Mouse (Mus musculus) frontal cortex, adult 2 months (tissue): ENCODE results near the gene Tex52. TPM values are rescaled to one million over a fixed set of nuclear protein-coding genes. Genes with fewer than 3 reads are reported as not detected.
"Not testable (repeated sequence)": the region's sequence is repeated elsewhere in the genome, so short reads cannot be mapped to it uniquely, and the experiment has no call there.

Experiments
- DNase-seq, 2 experiments: peaks; one replicate each; pipeline ENCODE4 v3.0.0; 2022; ENCODE audit warnings: low spot score in 1 of 2; ENCODE audit errors: extremely low spot score in 1 of 2
- polyA plus RNA-seq: library from polyadenylated mRNA; depleted of rRNA; stranded (reverse); fragments of >200 nt; gene quantifications from 2 replicates; pipeline ENCODE4 v1.2.3, GENCODE M21; 2012

Gene Tex52
- polyA plus RNA-seq, 1 experiment, result 2.0 TPM

- DNase-seq, result no peak
These were observed 4.4 kb downstream of the Tex52 start for GRCm38 (mm10) chr6:128379636-128380035.

GRCm38 (mm10) chr6:128380594-128381167 is 5.4 kb downstream of the Tex52 start:
- DNase-seq, result not testable (repeated sequence)

- no peak for DNase-seq
These were observed 6.0 kb downstream of the Tex52 start for GRCm38 (mm10) chr6:128381254-128381653.

DNA sequence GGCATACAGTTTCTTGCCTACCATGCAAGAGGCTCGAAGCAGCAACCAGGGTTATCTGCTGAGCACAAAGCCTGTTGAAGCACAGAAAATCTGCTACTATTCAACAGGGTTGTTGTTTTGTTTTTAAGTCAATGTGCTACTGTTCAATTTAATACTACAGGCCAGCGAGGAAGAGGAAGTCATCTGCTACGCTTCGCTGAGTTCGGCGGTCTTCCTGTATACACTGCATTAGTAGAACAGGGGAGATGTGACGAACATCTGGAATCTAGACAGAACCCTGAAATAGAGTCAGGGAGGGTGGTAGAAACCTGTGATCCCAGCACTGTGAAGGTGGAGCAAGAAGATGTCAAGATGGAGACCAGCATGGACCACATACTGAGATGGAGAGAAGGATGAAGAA is 8.5 kb downstream of the Tex52 start:
- no peak for DNase-seq

DNA sequence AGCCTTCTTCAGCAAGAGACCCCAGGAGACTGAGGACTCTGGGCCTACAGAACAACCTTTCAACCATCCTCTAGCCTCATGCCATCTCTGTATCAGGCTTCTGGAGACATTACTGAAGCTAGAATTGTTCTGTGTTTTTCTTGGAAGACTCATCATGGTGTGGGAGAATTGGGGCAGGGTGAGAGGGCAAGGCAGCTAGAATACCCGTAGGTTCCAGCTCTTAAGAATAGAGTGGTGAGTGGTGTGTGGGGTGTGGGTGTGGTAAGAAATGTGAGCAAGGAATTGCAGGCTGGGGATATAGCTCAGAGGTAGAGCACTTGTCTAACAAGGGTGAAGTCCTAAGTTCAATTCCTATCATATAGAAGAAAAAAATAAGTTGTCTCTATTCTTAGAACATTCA is 9.8 kb downstream of the Tex52 start:
- no peak for DNase-seq

- DNase-seq, result no peak
These were observed 13.9 kb downstream of the Tex52 start for GRCm38 (mm10) chr6:128389185-128389584.

- no peak for DNase-seq
These were observed 15.4 kb downstream of the Tex52 start for GRCm38 (mm10) chr6:128390683-128391082.

- no peak for DNase-seq
These were observed 22.5 kb downstream of the Tex52 start for GRCm38 (mm10) chr6:128397574-128398261.

GRCm38 (mm10) chr6:128398996-128399395 is 23.7 kb downstream of the Tex52 start, which contains the start of gene Nrip2:
Nrip2 (plus strand) TSS chr6:128399296.
- DNase-seq, result no peak

- DNase-seq, result peak in 1 of 2 experiments; percentile 49
These were observed 24.3 kb downstream of the Tex52 start for GRCm38 (mm10) chr6:128399421-128400185.

DNA sequence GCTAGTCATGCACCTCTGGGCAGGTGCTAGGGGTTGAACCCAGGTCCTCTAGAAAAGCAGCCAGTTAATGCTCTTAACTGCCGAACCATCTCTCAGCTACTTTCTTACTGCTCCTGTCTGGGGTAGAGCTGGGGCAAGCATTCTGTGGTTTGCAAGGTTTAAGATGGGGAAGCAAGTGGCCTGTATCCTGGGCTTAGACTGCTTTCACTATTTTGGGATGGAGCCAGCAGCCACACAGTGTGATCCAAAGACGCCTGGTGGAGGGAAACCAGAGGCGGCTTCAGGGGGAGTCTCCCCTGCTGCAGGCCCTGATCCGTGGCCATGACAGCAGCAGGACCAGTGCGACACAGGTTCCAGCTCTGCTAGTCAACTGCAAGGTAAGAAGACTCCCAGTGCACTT is 29.5 kb downstream of the Tex52 start:
- no peak for DNase-seq

DNA sequence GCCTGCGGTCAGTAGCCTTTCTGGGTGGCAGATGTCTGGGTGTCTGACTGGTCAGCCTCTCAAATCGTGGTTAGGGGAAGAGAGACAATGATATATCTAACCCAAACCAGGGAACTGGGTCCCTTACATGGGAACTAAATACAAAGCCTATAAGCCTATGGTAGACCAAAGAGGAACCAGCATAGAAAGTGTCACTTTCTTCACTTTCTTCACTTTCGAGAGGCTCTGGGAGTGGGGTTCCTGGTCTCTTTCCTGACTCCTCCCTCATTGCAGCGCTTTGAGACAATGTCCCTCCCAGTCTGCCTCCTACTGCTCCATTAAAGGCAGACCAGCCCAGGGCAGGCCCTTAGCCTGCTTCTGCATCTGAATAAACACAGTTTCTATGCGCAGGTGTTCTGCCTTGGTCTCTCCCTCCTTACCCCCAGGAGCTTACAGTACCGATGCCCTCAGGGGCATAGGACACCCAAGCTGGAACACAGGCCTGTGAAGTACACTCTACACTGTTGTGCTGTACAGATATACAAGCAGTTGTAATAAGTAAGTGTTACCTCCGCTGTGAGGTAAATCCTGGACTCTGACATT is 33.4 kb downstream of the Tex52 start:
- DNase-seq, result no peak

DNA sequence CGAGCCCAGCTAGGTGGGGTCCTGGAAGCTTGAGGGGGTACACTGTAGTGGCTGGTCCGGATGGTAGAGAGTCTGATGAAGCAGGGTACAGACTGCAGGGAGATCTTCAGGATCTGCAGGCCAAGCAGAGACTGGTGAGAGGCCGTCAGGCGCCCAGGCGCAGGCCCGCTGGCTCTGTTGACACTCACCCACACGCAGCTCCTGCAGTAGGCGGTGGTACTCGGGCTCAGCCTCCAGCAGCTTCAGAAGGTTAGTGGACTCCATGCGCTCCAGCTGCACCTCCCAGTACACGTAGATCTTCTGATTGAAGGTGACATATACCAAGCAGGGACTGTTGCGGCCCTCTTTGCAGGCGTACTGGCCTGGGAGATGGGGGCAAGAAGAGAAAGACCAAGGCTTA is 35.0 kb downstream of the Tex52 start:
- DNase-seq, result peak in 1 of 2 experiments; percentile 33

DNA sequence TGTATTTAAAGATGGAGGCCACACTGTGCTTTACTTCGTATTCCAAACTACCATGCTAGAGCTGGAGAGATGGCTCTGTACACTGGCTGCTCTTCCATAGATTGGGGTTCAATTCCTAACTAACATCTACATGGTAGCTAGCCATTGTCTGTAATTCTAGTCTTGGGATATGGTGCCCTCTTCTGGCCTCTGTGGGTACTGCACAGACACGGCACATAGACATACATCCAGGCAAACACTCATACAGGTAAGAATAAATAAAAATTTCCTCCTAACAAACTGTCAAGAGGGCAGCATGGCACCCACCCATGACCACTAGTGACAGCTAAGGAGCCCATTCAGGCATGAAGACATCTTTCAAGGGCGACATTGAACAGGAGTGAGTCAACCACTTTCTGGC is 35.9 kb downstream of the Tex52 start:
- DNase-seq, result peak; percentile 74 to 96

GRCm38 (mm10) chr6:128416169-128416568 is 40.9 kb downstream of the Tex52 start:
- DNase-seq, result no peak

GRCm38 (mm10) chr6:128418076-128418475 is 42.8 kb downstream of the Tex52 start:
- DNase-seq, result no peak

GRCm38 (mm10) chr6:128421036-128421435 is 45.8 kb downstream of the Tex52 start:
- DNase-seq, result peak in 1 of 2 experiments; percentile 73

DNA sequence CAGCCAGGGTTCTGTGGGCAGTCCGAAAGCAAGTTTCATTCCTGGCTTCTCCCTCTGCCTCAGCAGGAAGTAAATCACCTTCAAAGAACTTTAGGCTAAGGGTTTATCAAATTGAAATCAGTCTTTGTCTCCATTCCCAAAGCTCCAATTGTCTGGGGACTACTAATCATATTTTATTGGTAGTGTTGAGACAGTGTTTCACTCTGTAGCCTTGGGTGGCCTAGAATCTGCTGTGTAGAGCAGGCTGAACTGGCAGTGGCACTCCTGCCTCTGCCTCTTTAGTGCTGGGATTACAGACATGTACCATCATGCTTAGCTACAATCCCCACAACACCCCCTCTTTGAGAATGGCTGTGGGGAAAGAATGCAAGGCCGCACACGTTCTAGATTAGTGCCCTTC is 46.2 kb downstream of the Tex52 start:
- no peak for DNase-seq

DNA sequence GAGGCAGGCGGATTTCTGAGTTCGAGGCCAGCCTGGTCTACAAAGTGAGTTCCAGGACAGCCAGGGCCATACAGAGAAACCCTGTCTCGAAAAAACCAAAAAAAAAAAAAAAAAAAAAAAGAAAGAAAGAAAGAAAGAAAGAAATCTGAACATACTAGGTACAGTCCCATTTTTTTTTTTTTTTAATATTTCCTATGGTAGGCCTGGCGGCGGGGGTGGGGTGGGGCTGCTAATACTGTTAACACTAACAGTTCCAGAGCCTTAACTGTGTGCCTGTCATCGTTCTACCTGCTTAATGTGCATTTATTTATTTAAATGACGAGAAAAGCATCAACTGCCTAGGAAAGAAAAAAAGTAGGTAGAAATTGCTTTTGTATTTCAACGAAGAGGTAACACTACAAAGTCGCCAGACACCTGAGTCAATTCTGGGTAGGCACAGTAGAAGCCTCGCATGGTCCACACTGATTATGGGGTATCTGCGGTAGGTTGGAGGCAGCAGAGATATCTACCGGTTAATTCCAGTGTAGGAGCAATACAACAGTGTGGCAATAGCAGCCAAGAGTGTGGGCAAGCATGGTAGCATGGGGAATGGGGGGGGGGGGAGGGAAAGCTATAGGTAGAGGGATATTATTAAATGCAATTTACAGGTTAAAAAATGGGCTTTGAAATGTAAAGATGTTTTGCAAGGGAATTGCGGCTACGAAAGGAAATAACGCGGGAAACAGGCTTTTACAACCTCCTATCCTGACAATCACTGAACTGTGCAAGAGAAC is 48.4 kb downstream of the Tex52 start:
- no peak for DNase-seq

- peak; percentile 93 to 98 for DNase-seq
These were observed 49.2 kb downstream of the Tex52 start, which contains the start of gene Itfg2 for GRCm38 (mm10) chr6:128424269-128425019. Itfg2 (minus strand) TSS chr6:128424931.
